Mouse (Mus musculus) CD4-positive, CD25-positive, alpha-beta regulatory T cell (primary cell): ENCODE measurements around the gene Wdr35. TPM values are rescaled to one million over a fixed set of nuclear protein-coding genes. Genes with fewer than 3 reads are reported as not detected.

Experiments
- polyA plus RNA-seq: library from polyadenylated mRNA; unstranded; fragments of 100-300 nt; shearing (Covaris generic); gene quantifications from one replicate; pipeline ENCODE4 v1.2.1, GENCODE M21; 2017

Gene Wdr35
- 2.6 TPM for polyA plus RNA-seq

GRCm38 (mm10) chr12:8973820-8974465 lies at the start of gene Wdr35:
Gene Wdr35 (plus strand): TSS chr12:8973892.

GRCm38 (mm10) chr12:8947714-8948464 lies 25.8 kb upstream of the Wdr35 start, which contains the start of gene Matn3:
Gene Matn3 (plus strand): TSS chr12:8947929.

GRCm38 (mm10) chr12:9029888-9030723 lies 56.4 kb downstream of the Wdr35 start, which contains the start of gene Ttc32:
Gene Ttc32 (plus strand): TSS chr12:9029997.

Other genes with a start within 250 kb of the Wdr35 start
- 0.22 TPM for gene Sdc1, start 202.6 kb upstream of the Wdr35 start, polyA plus RNA-seq
- gene Laptm4a, start 52.2 kb upstream of the Wdr35 start, polyA plus RNA-seq = 167 TPM
- not detected for gene Matn3, start 26.0 kb upstream of the Wdr35 start, polyA plus RNA-seq
- gene Ttc32, start 56.1 kb downstream of the Wdr35 start, polyA plus RNA-seq = 16.7 TPM